Mouse (Mus musculus) heart, postnatal 0 days (tissue): Measurements from ENCODE around the gene Syde1. TPM values are rescaled to one million over a fixed set of nuclear protein-coding genes. Genes with fewer than 3 reads are reported as not detected.
A peak's percentile ranks its signal among the peaks of the same experiment; 100 is the strongest.

ENCODE experiments used
- ATAC-seq: fragments of 200-750 bp; cut with Nextera tagmentation; 2 replicates; pipeline ENCODE4 v1.8.0; 2017; ENCODE audit warnings: low read depth, moderate number of reproducible peaks, moderate library complexity; ENCODE audit not compliant: insufficient read depth
- DNase-seq: peaks from one replicate; pipeline ENCODE4 v3.0.0-alpha.2; 2016; ENCODE audit warnings: low spot score
- H3K27ac ChIP-seq: fragments of 300-500 bp; sonication (generic); 2 replicates; pipeline ENCODE4 v1.5.1; 2014; ENCODE audit warnings: low read depth, mild to moderate bottlenecking
- H3K27me3 ChIP-seq: fragments of 300-500 bp; sonication (generic); 2 replicates; pipeline ENCODE4 v1.6.1; 2014; ENCODE audit warnings: low read length, mixed read lengths; ENCODE audit not compliant: control insufficient read depth, insufficient read depth
- H3K36me3 ChIP-seq: fragments of 300-500 bp; sonication (generic); replicated peaks from 2 replicates; pipeline ENCODE4 v1.6.1; 2014; ENCODE audit warnings: low read length, mixed read lengths; ENCODE audit not compliant: control insufficient read depth, insufficient read depth
- H3K4me1 ChIP-seq: fragments of 300-500 bp; sonication (generic); 2 replicates; pipeline ENCODE4 v1.6.1; 2014; ENCODE audit warnings: antibody characterized with exemption; ENCODE audit not compliant: control insufficient read depth, insufficient read depth
- H3K4me2 ChIP-seq: fragments of 300-500 bp; sonication (generic); 2 replicates; pipeline ENCODE4 v1.6.1; 2014; ENCODE audit warnings: low read depth, mild to moderate bottlenecking, low read length, moderate library complexity
- H3K4me3 ChIP-seq: fragments of 300-500 bp; sonication (generic); 2 replicates; pipeline ENCODE4 v1.5.1; 2014; ENCODE audit warnings: low read depth, low read length
- H3K9ac ChIP-seq: fragments of 300-500 bp; sonication (generic); replicated peaks from 2 replicates; pipeline ENCODE4 v1.6.1; 2014; ENCODE audit warnings: low read depth, low read length, mixed read lengths
- H3K9me3 ChIP-seq: fragments of 300-500 bp; sonication (generic); replicated peaks from 2 replicates; pipeline ENCODE4 v1.6.1; 2016; ENCODE audit warnings: low read length; ENCODE audit not compliant: control insufficient read depth
- CTCF ChIP-seq: IDR thresholded peaks from 2 replicates; pipeline ENCODE4 v1.5.1; 2016; ENCODE audit warnings: antibody characterized with exemption, control low read depth, low read depth
- EP300 ChIP-seq: IDR thresholded peaks from 2 replicates; pipeline ENCODE4 v1.6.1; 2016; ENCODE audit warnings: antibody characterized with exemption, low read depth
- WGBS: fragments of 180-500 bp; shearing (Covaris S2); extraction: QIAGEN DNeasy Blood & Tissue Kit; methylation state at CpG from one replicate; pipeline ENCODE4 v1.1.7; 2014; 5-methylcytosine and 5-hydroxymethylcytosine counted together
- polyA plus RNA-seq: library from polyadenylated mRNA; unstranded; fragments of >200 nt; fragmentation: Nextera tagmentation; extraction: Ambion mirVana; gene quantifications from 2 replicates; pipeline ENCODE4 v1.2.1, GENCODE M21; 2015
- total RNA-seq: library from RNA; depleted of rRNA; stranded (reverse); fragments of >200 nt; gene quantifications from 2 replicates; pipeline ENCODE4 v1.2.3, GENCODE M21; 2014; ENCODE audit warnings: low replicate concordance

The Syde1 gene
- total and polyA plus RNA-seq, 2 experiments from 2014 or later: 7.5 to 27.9 TPM

DNA sequence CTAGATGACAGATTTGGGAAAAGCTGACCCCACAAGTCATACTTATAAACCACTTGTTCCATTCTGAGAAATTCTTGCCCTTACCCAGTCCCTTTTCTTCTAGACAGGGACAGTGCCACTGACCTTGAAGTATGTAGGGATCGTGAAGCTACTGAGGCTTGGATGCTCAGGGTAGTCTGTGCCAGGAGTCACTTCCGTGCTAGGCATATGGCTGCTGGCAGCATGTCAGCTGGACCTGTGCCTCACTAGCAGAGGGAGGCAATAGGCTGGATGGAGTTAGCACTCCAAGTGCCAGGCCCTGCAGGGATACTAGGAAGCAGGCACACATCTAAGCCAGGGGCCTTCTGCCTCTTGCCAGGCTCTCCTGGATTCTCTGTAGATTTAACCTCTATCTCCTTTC lies 16.1 kb downstream of the Syde1 start:
- DNase-seq: peak; percentile 75
- Histone ChIP-seq H3K36me3 (peaks cover 42% of the 10 kb centered on the region), H3K27ac (peak overlapping the region; percentile 98), H3K4me3 (peak overlapping the region; percentile 75), H3K9me3 (no peaks in the 10 kb centered on the region), H3K9ac (peak overlapping the region; percentile 65; the same call in 1 of the 2 replicates), H3K4me1 (peaks cover 9% of the 10 kb centered on the region), H3K27me3 (no peaks in the 10 kb centered on the region), H3K4me2 (peak overlapping the region; percentile 88)
- ATAC-seq: peak; percentile 42
- TF ChIP-seq CTCF: no peak
- no peak for TF ChIP-seq EP300
- WGBS: 16% methylated on average over 2 of the region's 2 CpGs

DNA sequence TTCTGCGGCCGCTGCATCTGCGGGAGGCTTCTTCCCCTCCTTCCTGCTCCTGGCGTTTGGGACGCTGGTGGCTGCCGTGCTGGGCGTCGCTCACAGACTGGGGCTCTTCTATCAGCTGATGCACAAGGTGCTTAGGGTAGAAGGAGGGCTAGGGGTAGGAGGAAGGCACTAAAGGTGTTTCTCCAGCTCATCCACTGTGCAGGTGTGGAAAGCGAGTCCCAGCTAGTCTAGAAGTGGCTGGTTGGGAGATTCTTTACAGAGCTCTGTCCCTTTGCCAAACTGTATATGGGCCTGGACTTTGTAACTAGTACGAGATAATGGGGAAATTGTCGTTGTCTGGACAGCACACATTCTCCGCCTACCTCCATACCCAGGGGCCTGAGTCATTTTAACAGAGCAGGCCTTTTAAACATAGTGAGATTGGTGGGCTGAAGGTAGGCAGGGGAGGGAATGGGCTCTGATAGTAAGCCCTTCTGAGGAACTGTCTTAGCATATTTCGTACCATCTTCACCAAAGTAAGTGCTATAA lies 16.6 kb downstream of the Syde1 start:
- Histone ChIP-seq H3K4me2 (peak overlapping the region; percentile 88), H3K4me1 (peaks cover 9% of the 10 kb centered on the region), H3K36me3 (peaks cover 37% of the 10 kb centered on the region), H3K27ac (peak overlapping the region; percentile 98), H3K9me3 (no peaks in the 10 kb centered on the region), H3K27me3 (no peaks in the 10 kb centered on the region), H3K9ac (peak overlapping the region; percentile 65), H3K4me3 (peak overlapping the region; percentile 75)
- no peak for TF ChIP-seq EP300
- no peak for TF ChIP-seq CTCF
- DNase-seq (peak; percentile 19), ATAC-seq (peak; percentile 10; the same call in 1 of the 2 replicates)
- WGBS: 7% methylated on average over 13 of the region's 13 CpGs

DNA sequence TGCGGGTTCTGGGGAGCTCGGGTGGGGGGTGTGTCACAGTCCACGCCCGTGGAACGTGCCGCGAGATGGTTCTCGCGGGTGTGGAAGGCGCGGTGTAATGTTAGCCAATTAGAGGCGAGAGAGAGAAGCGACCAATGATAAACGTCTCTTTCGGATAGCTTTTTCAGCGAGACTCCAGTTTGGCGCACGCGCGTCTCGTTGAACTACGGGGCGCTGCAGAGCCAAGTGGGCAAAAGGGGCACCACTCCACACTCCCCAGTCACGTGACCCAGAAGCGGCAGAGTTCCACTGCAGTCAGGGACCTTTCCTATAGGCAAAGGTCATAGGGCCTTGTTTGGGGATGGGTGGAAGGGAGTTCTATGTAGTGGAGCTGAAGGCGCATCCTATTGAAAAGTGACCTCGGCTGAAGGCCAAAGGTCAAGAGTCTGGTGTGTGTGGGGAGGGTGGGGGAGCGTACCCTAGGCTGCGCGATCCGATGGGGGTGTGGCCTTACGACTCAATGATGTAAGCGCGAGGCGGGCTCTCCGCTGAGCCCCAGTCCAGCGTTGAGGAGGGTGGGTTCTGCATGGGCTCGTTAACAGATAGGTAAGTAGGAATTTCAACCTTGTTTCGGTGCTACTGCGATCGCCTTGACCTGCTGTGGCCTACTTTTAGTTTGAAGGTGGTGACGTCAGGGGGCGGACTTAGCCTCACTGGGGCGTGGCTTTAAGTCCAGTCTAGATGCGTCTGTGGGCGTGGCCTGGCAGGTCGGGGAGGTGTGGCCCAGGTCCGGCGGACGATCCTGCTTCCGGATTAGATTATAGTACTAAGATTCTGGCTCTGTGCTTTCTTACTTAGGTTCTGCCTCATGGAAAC lies 17.3 kb downstream of the Syde1 start, which contains the start of gene Ilvbl:
Ilvbl (plus strand) TSS at position 97 of the 855 bp plus-strand sequence.
- H3K4me2 ChIP-seq: peak within 1 kb of the TSS; percentile 88
- no peaks in the 10 kb centered on the region for H3K9me3 ChIP-seq
- peak within 1 kb of the TSS; percentile 75 for H3K4me3 ChIP-seq
- TF ChIP-seq EP300: peak; percentile 75; the same call in 1 of the 2 replicates
- peak; percentile 19; the same call in 1 of the 2 replicates for TF ChIP-seq CTCF
- under 1% methylated on average over 51 of the region's 51 CpGs for WGBS
- DNase-seq (peak; percentile 97), ATAC-seq (peak; percentile 87)
- H3K36me3 ChIP-seq: peaks cover 30% of the 10 kb centered on the region
- peaks cover 9% of the 10 kb centered on the region for H3K4me1 ChIP-seq
- peak within 1 kb of the TSS; percentile 98 for H3K27ac ChIP-seq
- H3K9ac ChIP-seq: peak within 1 kb of the TSS; percentile 65
- no peaks in the 10 kb centered on the region for H3K27me3 ChIP-seq

DNA sequence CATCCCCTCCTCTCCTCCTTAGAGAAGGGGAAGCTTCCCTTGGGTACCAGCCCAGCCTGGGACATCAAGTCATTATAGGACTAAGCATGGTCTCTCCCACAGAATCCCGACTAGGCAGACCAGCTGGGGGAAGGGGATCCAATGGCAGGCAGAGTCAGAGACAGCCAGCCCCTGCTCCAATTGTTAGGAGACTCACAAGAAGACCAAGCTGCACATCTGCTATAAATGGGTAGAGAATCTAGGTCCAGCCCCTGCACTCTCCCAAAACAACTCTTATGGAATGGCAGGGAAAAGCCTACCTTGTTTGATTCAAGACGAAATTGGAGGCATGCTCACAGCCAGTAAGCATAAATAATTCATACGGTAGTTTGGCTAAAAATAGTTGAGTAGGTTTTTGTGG lies 18.5 kb downstream of the Syde1 start:
- 69% methylated on average over 3 of the region's 3 CpGs for WGBS
- Histone ChIP-seq H3K4me1 (peaks cover 9% of the 10 kb centered on the region), H3K27ac (no peak overlapping the region), H3K4me2 (no peak overlapping the region), H3K27me3 (no peaks in the 10 kb centered on the region), H3K36me3 (peaks cover 17% of the 10 kb centered on the region), H3K9ac (no peak overlapping the region), H3K4me3 (no peak overlapping the region), H3K9me3 (no peaks in the 10 kb centered on the region)
- no peak for DNase-seq
- TF ChIP-seq CTCF (no peak), EP300 (no peak)
- no peak for ATAC-seq

GRCm38 (mm10) chr10:78570897-78571296 lies 20.9 kb downstream of the Syde1 start:
- ATAC-seq: no peak
- Histone ChIP-seq H3K27ac (no peak overlapping the region), H3K4me2 (no peak overlapping the region), H3K9ac (no peak overlapping the region), H3K4me1 (peaks cover 5% of the 10 kb centered on the region), H3K9me3 (no peaks in the 10 kb centered on the region), H3K4me3 (no peak overlapping the region), H3K36me3 (no peaks in the 10 kb centered on the region), H3K27me3 (no peaks in the 10 kb centered on the region)
- TF ChIP-seq EP300 (no peak), CTCF (no peak)
- DNase-seq: no peak
- WGBS: 45% methylated on average over 2 of the region's 2 CpGs
